Mouse (Mus musculus): Measurements from ENCODE around the gene Dock8. TPM values are rescaled to one million over a fixed set of nuclear protein-coding genes. Genes with fewer than 3 reads are reported as not detected.
A peak's percentile ranks its signal among the peaks of the same experiment; 100 is the strongest.

Dock8 gene
- polyA plus RNA-seq, 1 experiment from 2014 or later = 5.6 TPM

- WGBS = 75% methylated on average over 5 of the region's 5 CpGs
Measured at GRCm38 (mm10) chr19:25080166-25080565, 80.8 kb downstream of the Dock8 start.

GRCm38 (mm10) chr19:25082839-25083238, 83.5 kb downstream of the Dock8 start:
- Histone ChIP-seq H3K27me3 (replicated peaks; ENCODE audit: control insufficient read depth, insufficient read depth, low read length) (no peaks in the 10 kb centered on the region), H3K4me1 (ENCODE audit: control insufficient read depth, insufficient read depth, low read length) (no peaks in the 10 kb centered on the region), H3K4me2 (ENCODE audit: low read depth, low read length) (no peak overlapping the region), H3K36me3 (ENCODE audit: control insufficient read depth, insufficient read depth, low read length) (no peaks in the 10 kb centered on the region), H3K9me3 (ENCODE audit: control insufficient read depth, low read length) (no peaks in the 10 kb centered on the region), H3K4me3 (ENCODE audit: low read depth, low read length) (no peak overlapping the region), H3K9ac (ENCODE audit: low read depth, low read length) (no peak overlapping the region), H3K27ac (replicated peaks; ENCODE audit: low read depth, low read length) (no peak overlapping the region)
- DNase-seq (ENCODE audit: low spot score) (no peak), ATAC-seq (ENCODE audit: low read depth) (no peak)
- 76% methylated on average over 2 of the region's 2 CpGs for WGBS

More at GRCm38 (mm10) chr19:25080166-25080565, 80.8 kb downstream of the Dock8 start:
- Histone ChIP-seq H3K4me2 (ENCODE audit: low read depth, low read length) (no peak overlapping the region), H3K9ac (ENCODE audit: low read depth, low read length) (no peak overlapping the region), H3K27me3 (replicated peaks; ENCODE audit: control insufficient read depth, insufficient read depth, low read length) (no peaks in the 10 kb centered on the region), H3K27ac (replicated peaks; ENCODE audit: low read depth, low read length) (no peak overlapping the region), H3K9me3 (ENCODE audit: control insufficient read depth, low read length) (no peaks in the 10 kb centered on the region), H3K4me3 (ENCODE audit: low read depth, low read length) (no peak overlapping the region), H3K4me1 (ENCODE audit: control insufficient read depth, insufficient read depth, low read length) (no peaks in the 10 kb centered on the region), H3K36me3 (ENCODE audit: control insufficient read depth, insufficient read depth, low read length) (no peaks in the 10 kb centered on the region)
- DNase-seq (ENCODE audit: low spot score) (no peak), ATAC-seq (ENCODE audit: low read depth) (no peak)

- no peaks in the 10 kb centered on the region for H3K36me3 ChIP-seq (ENCODE audit: control insufficient read depth, insufficient read depth, low read length)
- ATAC-seq (ENCODE audit: low read depth) (no peak), DNase-seq (ENCODE audit: low spot score) (no peak)
- H3K9ac ChIP-seq (ENCODE audit: low read depth, low read length) = no peak overlapping the region
- no peaks in the 10 kb centered on the region for H3K27me3 ChIP-seq (replicated peaks; ENCODE audit: control insufficient read depth, insufficient read depth, low read length)
- H3K4me1 ChIP-seq (ENCODE audit: control insufficient read depth, insufficient read depth, low read length) = no peaks in the 10 kb centered on the region
- H3K9me3 ChIP-seq (ENCODE audit: control insufficient read depth, low read length) = no peaks in the 10 kb centered on the region
- H3K27ac ChIP-seq (replicated peaks; ENCODE audit: low read depth, low read length) = no peak overlapping the region
- H3K4me2 ChIP-seq (ENCODE audit: low read depth, low read length) = no peak overlapping the region
- 54% methylated on average over 7 of the region's 7 CpGs for WGBS
- no peak overlapping the region for H3K4me3 ChIP-seq (ENCODE audit: low read depth, low read length)
Measured at GRCm38 (mm10) chr19:25087181-25087580, 87.8 kb downstream of the Dock8 start.

GRCm38 (mm10) chr19:25089746-25090145, 90.4 kb downstream of the Dock8 start:
- ATAC-seq (ENCODE audit: low read depth) = no peak
- 88% methylated on average over 7 of the region's 7 CpGs for WGBS

GRCm38 (mm10) chr19:25095135-25095534, 95.8 kb downstream of the Dock8 start:
- WGBS = 51% methylated on average over 3 of the region's 3 CpGs
- H3K9me3 ChIP-seq (ENCODE audit: control insufficient read depth, low read length) = no peaks in the 10 kb centered on the region
- DNase-seq (ENCODE audit: low spot score) = no peak
- H3K27me3 ChIP-seq (replicated peaks; ENCODE audit: control insufficient read depth, insufficient read depth, low read length) = no peaks in the 10 kb centered on the region
- H3K4me1 ChIP-seq (ENCODE audit: control insufficient read depth, insufficient read depth, low read length) = peaks cover 12% of the 10 kb centered on the region; the same call in 1 of the 2 replicates
- no peak overlapping the region for H3K27ac ChIP-seq (replicated peaks; ENCODE audit: low read depth, low read length)
- no peak overlapping the region for H3K9ac ChIP-seq (ENCODE audit: low read depth, low read length)
- H3K36me3 ChIP-seq (ENCODE audit: control insufficient read depth, insufficient read depth, low read length) = no peaks in the 10 kb centered on the region
- no peak overlapping the region for H3K4me2 ChIP-seq (ENCODE audit: low read depth, low read length)
- no peak for ATAC-seq (ENCODE audit: low read depth)
- H3K4me3 ChIP-seq (ENCODE audit: low read depth, low read length) = no peak overlapping the region

More at GRCm38 (mm10) chr19:25089746-25090145, 90.4 kb downstream of the Dock8 start:
- H3K4me1 ChIP-seq (ENCODE audit: control insufficient read depth, insufficient read depth, low read length) = no peaks in the 10 kb centered on the region
- H3K27ac ChIP-seq (replicated peaks; ENCODE audit: low read depth, low read length) = no peak overlapping the region
- no peak overlapping the region for H3K4me2 ChIP-seq (ENCODE audit: low read depth, low read length)
- no peaks in the 10 kb centered on the region for H3K9me3 ChIP-seq (ENCODE audit: control insufficient read depth, low read length)
- no peak overlapping the region for H3K9ac ChIP-seq (ENCODE audit: low read depth, low read length)
- H3K4me3 ChIP-seq (ENCODE audit: low read depth, low read length) = no peak overlapping the region
- H3K36me3 ChIP-seq (ENCODE audit: control insufficient read depth, insufficient read depth, low read length) = no peaks in the 10 kb centered on the region
- DNase-seq (ENCODE audit: low spot score) = no peak
- H3K27me3 ChIP-seq (replicated peaks; ENCODE audit: control insufficient read depth, insufficient read depth, low read length) = no peaks in the 10 kb centered on the region

GRCm38 (mm10) chr19:25096316-25096715, 97.0 kb downstream of the Dock8 start:
- peaks cover 12% of the 10 kb centered on the region; the same call in 1 of the 2 replicates for H3K4me1 ChIP-seq (ENCODE audit: control insufficient read depth, insufficient read depth, low read length)
- ATAC-seq (ENCODE audit: low read depth) (no peak), DNase-seq (ENCODE audit: low spot score) (peak; percentile 42)
- H3K27ac ChIP-seq (replicated peaks; ENCODE audit: low read depth, low read length) = no peak overlapping the region
- H3K9me3 ChIP-seq (ENCODE audit: control insufficient read depth, low read length) = no peaks in the 10 kb centered on the region
- H3K27me3 ChIP-seq (replicated peaks; ENCODE audit: control insufficient read depth, insufficient read depth, low read length) = no peaks in the 10 kb centered on the region
- H3K4me2 ChIP-seq (ENCODE audit: low read depth, low read length) = no peak overlapping the region
- H3K36me3 ChIP-seq (ENCODE audit: control insufficient read depth, insufficient read depth, low read length) = no peaks in the 10 kb centered on the region
- no peak overlapping the region for H3K9ac ChIP-seq (ENCODE audit: low read depth, low read length)
- no peak overlapping the region for H3K4me3 ChIP-seq (ENCODE audit: low read depth, low read length)
- WGBS = 51% methylated on average over 9 of the region's 9 CpGs

- no peak overlapping the region for H3K9ac ChIP-seq (ENCODE audit: low read depth, low read length)
- no peaks in the 10 kb centered on the region for H3K36me3 ChIP-seq (ENCODE audit: control insufficient read depth, insufficient read depth, low read length)
- WGBS = 38% methylated on average over 4 of the region's 4 CpGs
- DNase-seq (ENCODE audit: low spot score) = peak; percentile 65
- no peak overlapping the region for H3K4me3 ChIP-seq (ENCODE audit: low read depth, low read length)
- H3K27me3 ChIP-seq (replicated peaks; ENCODE audit: control insufficient read depth, insufficient read depth, low read length) = no peaks in the 10 kb centered on the region
- ATAC-seq (ENCODE audit: low read depth) = no peak
- H3K27ac ChIP-seq (replicated peaks; ENCODE audit: low read depth, low read length) = no peak overlapping the region
- peaks cover 12% of the 10 kb centered on the region; the same call in 1 of the 2 replicates for H3K4me1 ChIP-seq (ENCODE audit: control insufficient read depth, insufficient read depth, low read length)
- H3K4me2 ChIP-seq (ENCODE audit: low read depth, low read length) = no peak overlapping the region
- no peaks in the 10 kb centered on the region for H3K9me3 ChIP-seq (ENCODE audit: control insufficient read depth, low read length)
Measured at GRCm38 (mm10) chr19:25096986-25097385, 97.7 kb downstream of the Dock8 start.

- peaks cover 12% of the 10 kb centered on the region; the same call in 1 of the 2 replicates for H3K4me1 ChIP-seq (ENCODE audit: control insufficient read depth, insufficient read depth, low read length)
- H3K9me3 ChIP-seq (ENCODE audit: control insufficient read depth, low read length) = no peaks in the 10 kb centered on the region
- no peak overlapping the region for H3K9ac ChIP-seq (ENCODE audit: low read depth, low read length)
- 32% methylated on average over 7 of the region's 7 CpGs for WGBS
- no peak overlapping the region for H3K27ac ChIP-seq (replicated peaks; ENCODE audit: low read depth, low read length)
- no peaks in the 10 kb centered on the region for H3K27me3 ChIP-seq (replicated peaks; ENCODE audit: control insufficient read depth, insufficient read depth, low read length)
- no peak for DNase-seq (ENCODE audit: low spot score)
- no peaks in the 10 kb centered on the region for H3K36me3 ChIP-seq (ENCODE audit: control insufficient read depth, insufficient read depth, low read length)
- ATAC-seq (ENCODE audit: low read depth) = no peak
- no peak overlapping the region for H3K4me2 ChIP-seq (ENCODE audit: low read depth, low read length)
- H3K4me3 ChIP-seq (ENCODE audit: low read depth, low read length) = no peak overlapping the region
Measured at GRCm38 (mm10) chr19:25097506-25097905, 98.2 kb downstream of the Dock8 start.

GRCm38 (mm10) chr19:25097951-25098350, 98.6 kb downstream of the Dock8 start:
- WGBS = 68% methylated on average over 3 of the region's 3 CpGs
- Histone ChIP-seq H3K4me3 (ENCODE audit: low read depth, low read length) (no peak overlapping the region), H3K27me3 (replicated peaks; ENCODE audit: control insufficient read depth, insufficient read depth, low read length) (no peaks in the 10 kb centered on the region), H3K27ac (replicated peaks; ENCODE audit: low read depth, low read length) (no peak overlapping the region), H3K9me3 (ENCODE audit: control insufficient read depth, low read length) (no peaks in the 10 kb centered on the region), H3K36me3 (ENCODE audit: control insufficient read depth, insufficient read depth, low read length) (no peaks in the 10 kb centered on the region), H3K4me1 (ENCODE audit: control insufficient read depth, insufficient read depth, low read length) (peaks cover 12% of the 10 kb centered on the region; the same call in 1 of the 2 replicates), H3K9ac (ENCODE audit: low read depth, low read length) (no peak overlapping the region), H3K4me2 (ENCODE audit: low read depth, low read length) (no peak overlapping the region)
- ATAC-seq (ENCODE audit: low read depth) (no peak), DNase-seq (ENCODE audit: low spot score) (no peak)
